ENCODE assay signal across 10 mouse cellular contexts in genomic region chr11:57685689-57686454, GRCm38 (mm10). TPM values are rescaled to one million over a fixed set of nuclear protein-coding genes. Genes with fewer than 3 reads are reported as not detected.
DNase-seq lines count a peak whose midpoint lies in the region; ATAC-seq and TF ChIP-seq lines count a peak whose summit lies in the region.
"Had no signal": no experiment of that assay in that cellular context is flagged by ENCODE, and none has a peak within 500 bp of the region (broad histone marks: within the 10 kb centered on the region; RNA-seq: fewer than 3 reads in every experiment).

No protein-coding gene starts in this region.

- H3K9ac ChIP-seq in heart, adult 2 months (ENCODE audit: low read depth, low read length) = no peak overlapping the region
- H3K9ac ChIP-seq in midbrain, embryonic 11.5 days (ENCODE audit: low read length) = no peak overlapping the region

- no peaks in the 10 kb centered on the region for H3K79me2 ChIP-seq in heart, adult 2 months (replicated peaks; ENCODE audit: control insufficient read depth, insufficient read depth, low read length)

- no peak; the same call in 1 of the 2 replicates for ATAC-seq in midbrain, embryonic 11.5 days (ENCODE audit: low FRiP score)

- no peak for DNase-seq in heart, adult 2 months
- no peak for DNase-seq in heart, postnatal 10 days
- peak; percentile 77 for DNase-seq in 416B (ENCODE audit: low read depth)
- peak; percentile 88 for DNase-seq in midbrain, embryonic 11.5 days (ENCODE audit: low spot score, missing footprints)
- DNase-seq in frontal cortex, postnatal 36 days (ENCODE audit: low spot score in 2 of 2) = no peak
- DNase-seq in left cerebral cortex, adult 11 months (ENCODE audit: low spot score) = no peak
- DNase-seq in gastrocnemius, adult 18-20 months (ENCODE audit: low spot score) = no peak
- DNase-seq: cerebellum, adult 18-20 months; kidney, adult 8-10 months had no signal

- 50% methylated on average over 10 of the region's 10 CpGs for WGBS in heart, adult 2 months
- 37% methylated on average over 10 of the region's 10 CpGs for WGBS in midbrain, embryonic 11.5 days

- peaks cover 26% of the 10 kb centered on the region for H3K4me1 ChIP-seq in heart, adult 2 months (ENCODE audit: control insufficient read depth, insufficient read depth, low read length)
- H3K4me1 ChIP-seq in bone marrow macrophage, adult 2 months (ENCODE audit: control insufficient read depth, insufficient read depth, low read length) = peaks cover 21% of the 10 kb centered on the region
- H3K4me1 ChIP-seq in midbrain, embryonic 11.5 days (ENCODE audit: control insufficient read depth, insufficient read depth, low read length) = peaks cover 23% of the 10 kb centered on the region

- H3K4me2 ChIP-seq in midbrain, embryonic 11.5 days = no peak overlapping the region

- intact Hi-C loops in heart, adult 2 months (cut with DNase I) = loop anchor here (5.0 kb wide), 1 partner anchor 39 kb away; the partner anchor contains the start of gene Galnt10
- intact Hi-C loops in heart, postnatal 10 days (cut with DNase I) = no loop called here

- no peak for TF ChIP-seq CTCF in heart, adult 2 months (IDR thresholded peaks at IDR 0.05)
- TF ChIP-seq CTCF in bone marrow macrophage, adult 2 months (IDR thresholded peaks at IDR 0.05; ENCODE audit: low read depth, low read length) = 0 out of 2 replicates have a peak, but pooled peaks have one; percentile 7

- TF ChIP-seq POLR2A in heart, adult 2 months (IDR thresholded peaks at IDR 0.05; ENCODE audit: insufficient read depth, low read depth, low read length) = no peak
- no peak for TF ChIP-seq POLR2A in bone marrow macrophage, adult 2 months (IDR thresholded peaks at IDR 0.05; ENCODE audit: borderline replicate concordance, low read depth, low read length)

- H3K27me3 ChIP-seq in heart, adult 2 months (ENCODE audit: control insufficient read depth, insufficient read depth, low read length) = no peaks in the 10 kb centered on the region
- H3K27me3 ChIP-seq in midbrain, embryonic 11.5 days (ENCODE audit: control insufficient read depth, insufficient read depth, low read length) = no peaks in the 10 kb centered on the region

- H3K36me3 ChIP-seq in heart, adult 2 months (ENCODE audit: control insufficient read depth, insufficient read depth, low read length) = no peaks in the 10 kb centered on the region
- no peaks in the 10 kb centered on the region for H3K36me3 ChIP-seq in midbrain, embryonic 11.5 days (ENCODE audit: control insufficient read depth, insufficient read depth, low read length)

- no peak overlapping the region for H3K4me3 ChIP-seq in heart, adult 2 months
- H3K4me3 ChIP-seq in bone marrow macrophage, adult 2 months (ENCODE audit: insufficient read depth, low read length) = peak overlapping the region; percentile 60
- no peak overlapping the region for H3K4me3 ChIP-seq in midbrain, embryonic 11.5 days (ENCODE audit: low read depth, low read length)

- TF ChIP-seq EP300 in heart, adult 2 months (IDR thresholded peaks at IDR 0.05; ENCODE audit: insufficient read depth, low read depth, low read length) = no peak

- no peaks in the 10 kb centered on the region for H3K9me3 ChIP-seq in midbrain, embryonic 11.5 days (ENCODE audit: control insufficient read depth, low read length)

- H3K27ac ChIP-seq in heart, adult 2 months = peak overlapping the region; percentile 43
- peak overlapping the region; percentile 91 for H3K27ac ChIP-seq in bone marrow macrophage, adult 2 months (ENCODE audit: insufficient read depth, low read depth, low read length)
- H3K27ac ChIP-seq in midbrain, embryonic 11.5 days (ENCODE audit: low read depth, low read length) = no peak overlapping the region

RNA-seq across cellular contexts. Expression of gene Galnt10, which starts 40.6 kb away (rescaled TPM):
- total RNA-seq in heart, adult 2 months (2021) = 1 to 10 TPM; 5.6 to 8.7 TPM
- polyA plus RNA-seq in heart, adult 2 months (2012; rRNA removed) = 5.2 and 5.5 TPM in 2 replicates
- total RNA-seq in heart, postnatal 10 days (2021) = 10 to 100 TPM; 12.2 to 13.0 TPM
- polyA plus RNA-seq in bone marrow macrophage, adult 2 months (2012; ENCODE audit: insufficient read depth, insufficient read length, missing spikeins) = 20.2 and 22.4 TPM in 2 replicates
- polyA plus RNA-seq in midbrain, embryonic 11.5 days (2014; fragmentation: Nextera tagmentation; extraction: Ambion mirVana) = 12.1 and 13.9 TPM in 2 replicates
- total RNA-seq in gastrocnemius, adult 18-20 months (2021) = 1 to 10 TPM; 4.0 to 4.2 TPM

Comparison
In these comparisons a context has a peak if more than half of its experiments do, and no peak if none do; other contexts are left out.
1. DNase-seq: peak in 416B (single experiment) and midbrain, embryonic 11.5 days (single experiment); none in heart, adult 2 months (0 of 2), heart, postnatal 10 days (0 of 2), frontal cortex, postnatal 36 days (0 of 2), left cerebral cortex, adult 11 months (single experiment) and gastrocnemius, adult 18-20 months (single experiment).